Mouse (Mus musculus) cortical plate, adult 2 months (tissue): ENCODE measurements around the gene Psg29.

Experiments
- CTCF ChIP-seq: fragments of 200-500 bp; IDR thresholded peaks from 2 replicates; pipeline ENCODE4 v1.5.1; 2011; ENCODE audit warnings: mild to moderate bottlenecking, control low read depth, low read length; ENCODE audit not compliant: insufficient read depth; ENCODE audit errors: extremely low read depth
- POLR2A ChIP-seq: fragments of 200-500 bp; IDR thresholded peaks from 2 replicates; pipeline ENCODE4 v1.6.1; 2011; ENCODE audit warnings: mild to moderate bottlenecking, low read length, control low read depth; ENCODE audit not compliant: insufficient read depth; ENCODE audit errors: extremely low read depth

- no peak for TF ChIP-seq CTCF
- no peak for TF ChIP-seq POLR2A
Measured at GRCm38 (mm10) chr7:17203177-17203576, at the start of gene Psg29.
